Mouse (Mus musculus): ENCODE measurements at regions not wholly inside any gene's neighbourhood (a gene's known extent, or its start where the extent isn't known, plus 50 kb on each side); places are given as distances from the start of the nearest gene placed in this dataset.
"Not testable (repeated sequence)": the region's sequence is repeated elsewhere in the genome, so short reads cannot be mapped to it uniquely, and the experiment has no call there.

GRCm38 (mm10) chr2:78418561-78419338 is 449.2 kb upstream of the Ube2e3 start:
- ATAC-seq (ENCODE audit: low TSS enrichment): no peak

GRCm38 (mm10) chr2:78416574-78417109 is 451.3 kb upstream of the Ube2e3 start:
- ATAC-seq (ENCODE audit: low TSS enrichment): no peak

- no peak for ATAC-seq (ENCODE audit: low TSS enrichment)
Measured at GRCm38 (mm10) chr2:78412985-78413384, 454.9 kb upstream of the Ube2e3 start.

- no peak for ATAC-seq (ENCODE audit: low TSS enrichment)
Measured at GRCm38 (mm10) chr2:78403890-78404289, 457.7 kb upstream of the Cwc22 start.

GRCm38 (mm10) chr2:78399236-78399635 is 453.1 kb upstream of the Cwc22 start:
- ATAC-seq (ENCODE audit: low TSS enrichment): no peak

DNA sequence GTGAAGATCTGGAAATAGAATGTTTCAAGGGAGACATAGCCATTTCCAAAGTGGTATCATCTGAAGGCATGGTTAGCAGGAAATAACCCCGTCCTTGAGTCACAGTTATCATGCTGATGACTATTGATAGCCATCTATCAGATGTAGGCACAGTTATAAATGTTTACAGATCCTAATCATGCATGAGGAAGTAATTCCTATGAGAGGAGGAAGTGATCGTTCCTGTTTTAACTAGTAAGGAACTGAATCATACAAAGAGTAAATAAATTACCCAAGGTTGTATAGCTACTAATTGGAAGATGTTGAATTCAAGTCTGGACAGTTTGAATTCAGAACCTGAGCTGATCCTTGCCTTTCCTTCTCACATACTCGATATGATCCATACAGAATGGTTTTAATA is 450.7 kb upstream of the Cwc22 start:
- no peak for ATAC-seq (ENCODE audit: low TSS enrichment)

GRCm38 (mm10) chr2:78393090-78393489 is 446.9 kb upstream of the Cwc22 start:
- ATAC-seq (ENCODE audit: low TSS enrichment): no peak

DNA sequence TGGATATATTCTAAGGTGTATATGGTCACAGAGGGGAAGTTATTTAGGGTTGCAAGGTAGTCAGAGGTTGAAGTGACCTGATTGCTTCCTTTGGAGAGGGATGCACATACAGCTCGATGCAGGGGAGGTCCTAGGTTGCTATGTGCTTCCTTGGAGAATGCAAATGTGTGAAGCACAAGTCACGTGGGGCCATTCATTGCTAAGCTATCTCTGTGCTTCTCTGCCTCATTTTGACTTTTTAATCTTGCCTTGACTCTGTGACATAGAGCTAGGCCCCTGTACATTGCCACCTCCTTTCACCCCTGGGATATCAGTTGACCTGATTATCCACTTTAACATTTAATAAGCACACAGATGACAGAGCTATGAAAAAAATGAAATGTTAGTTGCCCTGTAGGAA is 446.2 kb upstream of the Cwc22 start:
- ATAC-seq (ENCODE audit: low TSS enrichment): no peak

DNA sequence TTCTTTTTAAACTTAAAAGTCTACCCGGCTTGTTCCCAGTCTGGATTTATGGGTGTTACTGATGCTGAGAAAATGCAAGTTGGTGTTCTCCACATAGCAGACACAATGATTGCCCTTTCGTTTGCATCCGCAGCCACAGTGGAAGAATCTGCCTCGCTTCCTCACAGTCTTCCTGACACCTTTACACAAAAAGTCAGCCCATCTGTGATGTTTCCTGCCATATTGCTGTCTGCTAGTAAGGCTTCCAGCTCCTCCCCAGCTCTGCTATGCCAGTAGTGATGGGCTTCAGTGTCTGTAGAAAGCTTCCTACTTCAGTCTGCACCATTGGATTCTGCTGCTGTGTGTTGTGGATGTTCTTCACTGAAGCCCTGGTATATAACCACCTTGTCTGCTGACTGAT is 441.8 kb upstream of the Cwc22 start:
- peak; percentile 92 for ATAC-seq (ENCODE audit: low TSS enrichment)

DNA sequence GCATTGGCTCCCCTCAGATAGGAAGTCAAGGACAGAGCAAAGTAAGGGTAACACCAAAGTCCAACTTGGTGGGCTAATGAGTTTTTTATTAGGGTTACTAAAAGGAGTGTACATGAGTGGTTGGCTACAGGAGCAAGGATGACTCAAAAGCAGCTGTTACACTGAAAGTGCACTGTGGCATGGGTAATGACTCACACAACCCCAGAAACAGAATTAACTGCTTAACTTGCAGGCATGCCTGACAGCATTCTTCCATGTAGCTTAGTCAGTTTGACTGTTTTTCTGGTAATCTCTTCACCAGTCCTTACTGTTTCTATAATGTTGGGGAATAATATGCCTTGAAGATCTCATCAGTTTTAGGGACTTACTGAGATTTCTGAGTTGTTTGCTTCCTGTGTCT is 435.1 kb upstream of the Cwc22 start:
- ATAC-seq (ENCODE audit: low TSS enrichment): no peak

DNA sequence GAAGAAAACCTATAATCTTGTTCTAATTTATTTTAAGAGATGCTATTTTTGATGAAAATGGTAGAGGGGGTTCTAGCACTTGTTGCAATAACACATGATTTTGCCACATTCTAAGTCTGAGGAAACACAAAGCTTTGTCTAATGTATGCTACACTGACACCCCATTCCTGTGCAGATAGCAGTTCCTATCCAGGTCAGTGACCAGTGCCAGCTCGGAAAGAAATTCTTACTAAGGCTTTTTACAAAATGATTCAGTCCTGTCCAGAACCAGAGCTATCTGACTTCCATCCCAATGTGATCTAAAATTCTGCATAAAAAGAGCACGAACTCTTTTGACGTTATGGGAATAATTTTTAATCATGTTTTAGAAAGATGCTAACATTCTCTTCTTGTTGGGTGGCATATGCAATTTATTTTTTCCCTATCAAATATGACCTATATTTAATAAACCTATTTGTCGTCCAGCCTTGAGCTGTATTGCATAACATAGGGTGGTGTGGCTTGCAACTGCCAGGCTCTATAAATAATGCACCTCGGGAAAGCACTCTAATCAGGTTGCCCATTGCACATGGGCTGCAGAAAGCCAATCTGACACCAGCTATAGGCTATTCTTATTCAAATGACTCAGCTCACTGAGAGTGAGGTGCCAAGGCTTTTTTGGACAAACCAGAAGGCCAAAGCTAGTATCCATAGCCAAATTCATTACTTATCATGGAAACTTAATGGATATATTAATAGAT is 385.7 kb upstream of the Cwc22 start:
- ATAC-seq (ENCODE audit: low TSS enrichment): no peak

- ATAC-seq (ENCODE audit: low TSS enrichment): no peak
Measured at GRCm38 (mm10) chr2:78326091-78326490, 379.9 kb upstream of the Cwc22 start.

- no peak for ATAC-seq (ENCODE audit: low TSS enrichment)
Measured at GRCm38 (mm10) chr2:78322216-78322965, 376.2 kb upstream of the Cwc22 start.

GRCm38 (mm10) chr2:78311766-78312491 is 365.8 kb upstream of the Cwc22 start:
- ATAC-seq (ENCODE audit: low TSS enrichment): no peak

DNA sequence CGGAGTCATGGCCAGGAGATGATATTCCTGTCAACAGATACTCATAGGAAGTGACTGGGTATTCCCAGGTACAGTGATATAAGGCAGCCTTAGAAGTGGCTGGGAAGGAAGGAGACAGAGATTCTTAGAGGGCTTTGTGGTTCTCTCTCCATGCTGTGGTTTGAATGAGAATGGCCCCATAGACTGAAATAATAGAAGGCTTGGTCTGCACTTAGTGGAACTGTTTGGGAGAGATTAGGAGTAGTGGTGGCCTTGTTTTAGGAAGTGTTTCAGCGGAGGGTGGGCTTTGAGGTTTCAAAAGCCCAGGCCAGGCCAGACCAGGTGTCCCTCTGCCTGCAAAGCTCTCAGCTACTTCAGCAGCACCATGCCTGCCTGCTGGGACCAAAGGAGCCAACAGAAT is 363.2 kb upstream of the Cwc22 start:
- ATAC-seq (ENCODE audit: low TSS enrichment): no peak

GRCm38 (mm10) chr2:78306897-78307296 is 360.7 kb upstream of the Cwc22 start:
- no peak for ATAC-seq (ENCODE audit: low TSS enrichment)

DNA sequence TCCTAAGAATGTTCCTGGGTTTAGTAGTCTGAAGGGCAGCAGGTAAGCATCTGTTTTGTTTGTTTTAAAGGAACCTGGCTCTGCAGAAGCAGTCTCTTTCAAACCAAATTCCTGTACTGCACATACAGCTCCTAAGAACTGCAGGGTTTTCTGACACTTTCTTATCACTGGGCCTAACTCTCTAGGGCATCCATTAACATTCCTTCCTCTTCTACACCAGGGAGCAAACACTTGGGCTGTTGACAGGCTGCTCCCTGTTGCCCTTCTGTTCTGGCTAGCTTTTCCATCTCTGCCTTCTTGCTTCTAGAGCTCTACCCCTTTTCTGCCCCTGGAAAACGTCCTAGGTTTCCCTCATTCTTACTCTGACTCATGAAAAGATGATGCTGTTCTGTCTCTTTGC is 345.5 kb upstream of the Cwc22 start:
- no peak for ATAC-seq (ENCODE audit: low TSS enrichment)

GRCm38 (mm10) chr2:78284806-78285205 is 338.6 kb upstream of the Cwc22 start:
- ATAC-seq (ENCODE audit: low TSS enrichment): no peak

DNA sequence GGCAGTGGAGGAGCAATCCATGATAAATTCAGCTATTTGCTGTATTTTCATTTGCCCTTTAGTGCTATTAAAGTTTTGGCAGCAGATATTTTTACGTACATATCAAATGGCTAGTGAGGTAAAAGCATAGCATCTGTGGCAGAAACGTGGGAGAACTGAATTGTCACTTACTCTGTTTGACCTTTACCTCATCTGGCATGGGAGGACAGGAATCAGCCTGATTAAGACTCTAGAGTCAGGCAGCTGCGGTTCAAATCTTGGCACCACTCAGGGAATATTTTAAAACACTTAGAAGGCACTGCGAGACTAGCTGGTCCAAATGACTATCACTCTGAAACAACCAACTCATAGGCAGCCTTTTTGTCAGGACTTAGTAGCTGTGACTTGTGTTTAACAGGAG is 337.4 kb upstream of the Cwc22 start:
- ATAC-seq (ENCODE audit: low TSS enrichment): no peak

- not testable (repeated sequence) for ATAC-seq (ENCODE audit: low TSS enrichment)
Measured at GRCm38 (mm10) chr2:78281846-78282245, 335.7 kb upstream of the Cwc22 start.

DNA sequence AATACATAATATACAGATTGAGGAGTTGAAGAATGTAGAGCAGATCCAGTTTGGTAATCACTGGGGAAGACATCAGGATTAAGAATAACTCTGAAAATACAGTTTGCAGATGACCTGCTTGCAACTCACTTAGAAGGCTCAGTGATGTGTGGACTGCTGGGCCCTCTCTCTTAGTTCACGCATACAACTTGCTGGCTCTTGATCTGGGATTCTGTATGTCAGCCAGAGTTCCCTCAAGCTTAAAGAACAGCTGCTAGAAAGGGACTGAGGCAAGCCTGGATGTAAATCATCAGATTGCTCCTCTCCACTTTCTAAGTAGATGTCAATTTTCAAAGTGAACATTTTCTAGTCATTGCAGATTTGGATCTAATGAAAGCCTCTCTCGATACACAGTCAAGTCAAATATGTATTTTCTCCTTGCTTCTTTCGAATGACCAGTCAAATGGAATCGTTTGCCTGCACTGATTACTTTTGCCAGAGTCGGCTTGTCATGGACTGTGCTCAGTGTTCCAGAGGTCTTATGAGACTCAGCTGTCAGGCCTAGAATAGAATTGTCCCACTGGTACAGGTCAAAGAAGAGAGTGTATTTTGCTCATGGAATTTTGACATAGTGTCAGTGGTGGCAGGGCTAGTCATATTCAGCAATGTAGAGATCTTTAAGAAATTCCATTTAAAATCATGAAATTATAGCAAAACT is 334.2 kb upstream of the Cwc22 start:
- peak; percentile 8; the same call in 1 of the 2 replicates for ATAC-seq (ENCODE audit: low TSS enrichment)
